Mouse (Mus musculus) testis, adult 2 months (tissue): ENCODE measurements around the gene Clic4.

ENCODE experiments used
- CTCF ChIP-seq: fragments of 200-500 bp; IDR thresholded peaks from 2 replicates; pipeline ENCODE4 v1.5.1; 2012; ENCODE audit warnings: low read depth, mild to moderate bottlenecking, inconsistent platforms, low read length, moderate library complexity; ENCODE audit not compliant: control insufficient read depth, insufficient read depth, insufficient replicate concordance
- POLR2A ChIP-seq: fragments of 200-500 bp; IDR thresholded peaks from 2 replicates; pipeline ENCODE4 v1.6.1; 2012; ENCODE audit warnings: low read depth, mild to moderate bottlenecking, inconsistent platforms, low read length, moderate library complexity; ENCODE audit not compliant: control insufficient read depth

DNA sequence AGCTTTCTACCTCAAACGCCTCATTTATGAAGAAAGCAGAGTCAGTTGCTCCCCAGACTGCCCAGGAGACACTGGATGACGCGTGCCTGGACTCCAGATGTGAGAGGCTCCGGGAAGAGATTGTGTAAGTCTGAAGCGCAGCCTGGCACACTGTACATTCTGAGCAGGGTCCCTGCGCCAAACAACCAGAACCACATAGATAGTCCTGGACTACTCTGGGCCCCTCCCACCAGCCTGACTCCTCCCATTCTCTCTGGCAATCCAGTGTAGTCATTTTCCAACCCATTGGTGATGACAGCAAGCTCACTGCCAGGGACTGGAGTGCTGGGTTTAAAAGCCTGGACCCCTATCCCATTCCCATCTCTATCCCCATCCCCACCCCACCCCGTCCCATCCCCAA lies 24.5 kb upstream of the Clic4 start:
- TF ChIP-seq POLR2A (no peak), CTCF (no peak)
